Mouse (Mus musculus) natural killer cell, adult 2 months (primary cell): ENCODE data around the gene Thra.

Source experiments
- DNase-seq, 2 experiments: peaks; one replicate each; pipeline ENCODE4 v3.0.0; 2022; ENCODE audit warnings: low spot score in 2 of 2

Thra gene

GRCm38 (mm10) chr11:98795714-98796514, 55.5 kb downstream of the Thra start:
- peak; percentile 49 to 57 for DNase-seq

- peak; percentile 26 to 54 for DNase-seq
Observed at GRCm38 (mm10) chr11:98796515-98797216, 56.2 kb downstream of the Thra start.

GRCm38 (mm10) chr11:98797306-98797705, 56.9 kb downstream of the Thra start:
- DNase-seq = no peak

GRCm38 (mm10) chr11:98797909-98798308, 57.5 kb downstream of the Thra start:
- no peak for DNase-seq

- no peak for DNase-seq
Observed at GRCm38 (mm10) chr11:98804605-98805004, 64.2 kb downstream of the Thra start, which contains the start of gene Casc3. Casc3 (plus strand) TSS chr11:98804905.

- no peak for DNase-seq
Observed at GRCm38 (mm10) chr11:98808417-98808816, 68.0 kb downstream of the Thra start.

- DNase-seq = peak; percentile 98 to 99
Observed at GRCm38 (mm10) chr11:98809457-98810290, 69.2 kb downstream of the Thra start.

- DNase-seq = no peak
Observed at GRCm38 (mm10) chr11:98810686-98811085, 70.2 kb downstream of the Thra start.

- DNase-seq = peak in 1 of 2 experiments; percentile 26
Observed at GRCm38 (mm10) chr11:98816706-98817239, 76.3 kb downstream of the Thra start.
